In genomic region chr14:6888811-6889210, GRCm38 (mm10) we compare ENCODE assay signal across 13 mouse cellular contexts. TPM values are rescaled to one million over a fixed set of nuclear protein-coding genes. Genes with fewer than 3 reads are reported as not detected.
DNase-seq lines count a peak whose midpoint lies in the region; ATAC-seq and TF ChIP-seq lines count a peak whose summit lies in the region.
"Not testable (repeated sequence)": the region's sequence is repeated elsewhere in the genome, so short reads cannot be mapped to it uniquely, and the experiment has no call there.
"Had no signal": no experiment of that assay in that cellular context is flagged by ENCODE, and none has a peak within 500 bp of the region (broad histone marks: within the 10 kb centered on the region; RNA-seq: fewer than 3 reads in every experiment).

No protein-coding gene starts in this region.

- not testable (repeated sequence) for H3K4me1 ChIP-seq in forebrain, embryonic 15.5 days; heart, embryonic 12.5 days (replicated peaks); hindbrain, embryonic 16.5 days (ENCODE audit: control insufficient read depth, insufficient read depth, low read depth, low read length); midbrain, postnatal 0 days (ENCODE audit: insufficient read depth, low read length); stomach, embryonic 16.5 days (ENCODE audit: control insufficient read depth, insufficient read depth, low read length)

- not testable (repeated sequence) for TF ChIP-seq CTCF in midbrain, postnatal 0 days (IDR thresholded peaks at IDR 0.05)

- H3K27ac ChIP-seq in forebrain, embryonic 15.5 days (replicated peaks); heart, embryonic 12.5 days (ENCODE audit: poor library complexity, severe bottlenecking); hindbrain, embryonic 16.5 days (ENCODE audit: low read depth, low read length); midbrain, postnatal 0 days (ENCODE audit: low read depth, low read length); stomach, embryonic 16.5 days (ENCODE audit: low read length): not testable (repeated sequence)

- not testable (repeated sequence) for H3K27me3 ChIP-seq in forebrain, embryonic 15.5 days; heart, embryonic 12.5 days (replicated peaks); hindbrain, embryonic 16.5 days (replicated peaks; ENCODE audit: control insufficient read depth, insufficient read depth, low read length); midbrain, postnatal 0 days (ENCODE audit: insufficient read depth, low read length); stomach, embryonic 16.5 days (ENCODE audit: control insufficient read depth, insufficient read depth, low read length)

- peak overlapping the region; percentile 46 for H3K4me3 ChIP-seq in forebrain, embryonic 15.5 days
- H3K4me3 ChIP-seq in heart, embryonic 12.5 days = peak overlapping the region; percentile 52
- H3K4me3 ChIP-seq in hindbrain, embryonic 16.5 days (ENCODE audit: low read length) = peak overlapping the region; percentile 42
- peak overlapping the region; percentile 38; the same call in 1 of the 2 replicates for H3K4me3 ChIP-seq in midbrain, postnatal 0 days (ENCODE audit: low read depth, low read length)
- H3K4me3 ChIP-seq in stomach, embryonic 16.5 days (replicated peaks; ENCODE audit: low read length) = not testable (repeated sequence)

- not testable (repeated sequence) for H3K36me3 ChIP-seq in forebrain, embryonic 15.5 days; heart, embryonic 12.5 days; hindbrain, embryonic 16.5 days (ENCODE audit: control insufficient read depth, insufficient read depth, low read length); midbrain, postnatal 0 days (ENCODE audit: insufficient read depth, low read length); stomach, embryonic 16.5 days (ENCODE audit: control insufficient read depth, insufficient read depth, low read length)

- H3K9ac ChIP-seq in forebrain, embryonic 15.5 days (replicated peaks); heart, embryonic 12.5 days; hindbrain, embryonic 16.5 days (ENCODE audit: low read depth, low read length); midbrain, postnatal 0 days (replicated peaks; ENCODE audit: low read length, poor library complexity, severe bottlenecking); stomach, embryonic 16.5 days (ENCODE audit: low read length): not testable (repeated sequence)

- WGBS in forebrain, embryonic 15.5 days = 9% methylated on average over 5 of the region's 5 CpGs
- 9% methylated on average over 5 of the region's 5 CpGs for WGBS in heart, embryonic 12.5 days
- WGBS in hindbrain, embryonic 16.5 days = 17% methylated on average over 4 of the region's 5 CpGs
- 9% methylated on average over 4 of the region's 5 CpGs for WGBS in midbrain, postnatal 0 days
- 10% methylated on average over 4 of the region's 5 CpGs for WGBS in stomach, embryonic 16.5 days

- peak overlapping the region; percentile 55 for H3K4me2 ChIP-seq in forebrain, embryonic 15.5 days (replicated peaks)
- peak overlapping the region; percentile 79 for H3K4me2 ChIP-seq in heart, embryonic 12.5 days
- peak overlapping the region; percentile 51 for H3K4me2 ChIP-seq in hindbrain, embryonic 16.5 days (ENCODE audit: low read length)
- peak overlapping the region; percentile 30; the same call in 1 of the 2 replicates for H3K4me2 ChIP-seq in midbrain, postnatal 0 days (ENCODE audit: low read depth, low read length, poor library complexity, severe bottlenecking)
- H3K4me2 ChIP-seq in stomach, embryonic 16.5 days (ENCODE audit: low read depth, low read length) = 0 out of 2 replicates have a peak overlapping the region, but pooled peaks have one; percentile 49

- not testable (repeated sequence) for ATAC-seq in forebrain, embryonic 15.5 days (replicated peaks); heart, embryonic 12.5 days (ENCODE audit: insufficient number of reproducible peaks, low FRiP score); hindbrain, embryonic 16.5 days; midbrain, postnatal 0 days (ENCODE audit: low FRiP score); stomach, embryonic 16.5 days (ENCODE audit: insufficient read depth, low FRiP score)

- intact Hi-C loops in left cerebral cortex, postnatal 36 days (cut with DNase I) = not testable (repeated sequence)

- not testable (repeated sequence) for H3K9me3 ChIP-seq in forebrain, embryonic 15.5 days; heart, embryonic 12.5 days (replicated peaks); hindbrain, embryonic 16.5 days (ENCODE audit: control insufficient read depth, low read length); midbrain, postnatal 0 days (ENCODE audit: low read length); stomach, embryonic 16.5 days (replicated peaks; ENCODE audit: control insufficient read depth, low read length)

- peak; percentile 18 for DNase-seq in cerebellum, adult 8-10 months
- DNase-seq in layer of hippocampus, adult 11-12 months (ENCODE audit: low spot score) = peak; percentile 55
- peak; percentile 26 to 29 for DNase-seq in left cerebral cortex, postnatal 36 days (ENCODE audit: low spot score in 2 of 2)
- DNase-seq in midbrain, postnatal 0 days (ENCODE audit: low spot score) = not testable (repeated sequence)

RNA-seq across cellular contexts. Expression of gene Gm3667, which starts 1.0 kb away (rescaled TPM):
- 6.3 and 7.3 TPM in 2 replicates for polyA plus RNA-seq in forebrain, embryonic 15.5 days (2015; fragmentation: Nextera tagmentation; extraction: Ambion mirVana)
- 0.86 and 1.3 TPM in 2 replicates for polyA plus RNA-seq in heart, embryonic 12.5 days (2016; fragmentation: Nextera tagmentation; extraction: Ambion mirVana)
- polyA plus RNA-seq in hindbrain, embryonic 16.5 days (2015; fragmentation: Nextera tagmentation; extraction: Ambion mirVana) = 14.0 and 14.8 TPM in 2 replicates
- total RNA-seq in left cerebral cortex, postnatal 36 days (2021) = 1 to 10 TPM; 1.3 to 1.6 TPM
- 6.8 and 15.1 TPM in 2 replicates for total RNA-seq in midbrain, postnatal 0 days (2014; rRNA removed)
- polyA plus RNA-seq in midbrain, postnatal 0 days (2015; fragmentation: Nextera tagmentation; extraction: Ambion mirVana) = 15.4 and 16.2 TPM in 2 replicates
- polyA plus RNA-seq in stomach, embryonic 16.5 days (2015; fragmentation: Nextera tagmentation; extraction: Ambion mirVana) = 0.75 and 1.1 TPM in 2 replicates
- total RNA-seq: liver, adult 2 months; megakaryocyte progenitor cell, adult 5-6 weeks had no signal
- polyA plus RNA-seq: erythroblast, embryonic 14.5 days; liver, adult 2 months had no signal

RNA-seq across cellular contexts. Expression of gene Gm3642, which starts 48.7 kb away (rescaled TPM):
- polyA plus RNA-seq in forebrain, embryonic 15.5 days (2015; fragmentation: Nextera tagmentation; extraction: Ambion mirVana) = not detected in 2 replicates
- not detected in 2 replicates for polyA plus RNA-seq in heart, embryonic 12.5 days (2016; fragmentation: Nextera tagmentation; extraction: Ambion mirVana)
- not detected in 2 replicates for polyA plus RNA-seq in hindbrain, embryonic 16.5 days (2015; fragmentation: Nextera tagmentation; extraction: Ambion mirVana)
- under 1 TPM; 0.27 to 0.57 TPM for total RNA-seq in left cerebral cortex, postnatal 36 days (2021)
- total RNA-seq in midbrain, postnatal 0 days (2014; rRNA removed) = not detected in 2 replicates
- not detected in 2 replicates for polyA plus RNA-seq in midbrain, postnatal 0 days (2015; fragmentation: Nextera tagmentation; extraction: Ambion mirVana)
- polyA plus RNA-seq in stomach, embryonic 16.5 days (2015; fragmentation: Nextera tagmentation; extraction: Ambion mirVana) = not detected in 2 replicates
- total RNA-seq: hematopoietic stem cell, adult 5-6 weeks; liver, adult 2 months; megakaryocyte progenitor cell, adult 5-6 weeks had no signal
- polyA plus RNA-seq: activated CD4-positive, CD25-positive, alpha-beta regulatory T cell, adult 4 months; erythroblast, embryonic 14.5 days; liver, adult 2 months had no signal
